Mouse (Mus musculus) forebrain, embryonic 14.5 days (tissue): ENCODE data around the gene Notum. TPM values are rescaled to one million over a fixed set of nuclear protein-coding genes. Genes with fewer than 3 reads are reported as not detected.

Experiments
- ATAC-seq: fragments of 200-750 bp; cut with Nextera tagmentation; 2 replicates; pipeline ENCODE4 v1.8.0; 2017; ENCODE audit warnings: mild to moderate bottlenecking, moderate library complexity
- DNase-seq: peaks from one replicate; pipeline ENCODE4 v3.0.0-alpha.2; 2015; ENCODE audit warnings: low spot score
- H3K27ac ChIP-seq: fragments of 300-500 bp; sonication (generic); 2 replicates; pipeline ENCODE4 v1.5.1; 2014; ENCODE audit warnings: low read depth, mild to moderate bottlenecking, control low read depth, low read length, moderate library complexity
- H3K27me3 ChIP-seq: fragments of 300-500 bp; sonication (generic); replicated peaks from 2 replicates; pipeline ENCODE4 v1.6.1; 2014; ENCODE audit warnings: low read length, control low read depth, mixed read lengths; ENCODE audit not compliant: control insufficient read depth, insufficient read depth
- H3K36me3 ChIP-seq: fragments of 300-500 bp; sonication (generic); 2 replicates; pipeline ENCODE4 v1.6.1; 2014; ENCODE audit warnings: low read length, control low read depth; ENCODE audit not compliant: control insufficient read depth, insufficient read depth
- H3K4me1 ChIP-seq: fragments of 300-500 bp; sonication (generic); 2 replicates; pipeline ENCODE4 v1.6.1; 2014; ENCODE audit warnings: antibody characterized with exemption, low read length, control low read depth; ENCODE audit not compliant: control insufficient read depth, insufficient read depth
- H3K4me2 ChIP-seq: fragments of 300-500 bp; sonication (generic); 2 replicates; pipeline ENCODE4 v1.6.1; 2014; ENCODE audit warnings: mild to moderate bottlenecking, control low read depth, low read length
- H3K4me3 ChIP-seq: fragments of 300-500 bp; sonication (generic); 2 replicates; pipeline ENCODE4 v1.5.1; 2014; ENCODE audit warnings: low read depth, low read length, control low read depth
- H3K9ac ChIP-seq: fragments of 300-500 bp; sonication (generic); 2 replicates; pipeline ENCODE4 v1.6.1; 2014; ENCODE audit warnings: mild to moderate bottlenecking, low read length, control low read depth, moderate library complexity
- H3K9me3 ChIP-seq: fragments of 300-500 bp; sonication (generic); replicated peaks from 2 replicates; pipeline ENCODE4 v1.6.1; 2016; ENCODE audit warnings: low read length, control low read depth, mixed read lengths; ENCODE audit not compliant: control insufficient read depth
- WGBS: fragments of 180-500 bp; shearing (Covaris S2); extraction: QIAGEN DNeasy Blood & Tissue Kit; methylation state at CpG from one replicate; pipeline ENCODE4 v1.1.7; 2014; 5-methylcytosine and 5-hydroxymethylcytosine counted together
- microRNA-seq: library from miRNA; unstranded; fragments of <30 nt; microRNA quantifications from one replicate; pipeline ENCODE4, GENCODE M21; 2016
- polyA plus RNA-seq: library from polyadenylated mRNA; unstranded; fragments of >200 nt; fragmentation: Nextera tagmentation; extraction: Ambion mirVana; gene quantifications from 2 replicates; pipeline ENCODE4 v1.2.1, GENCODE M21; 2014

Gene Notum
- polyA plus RNA-seq, 1 experiment from 2014 or later, result 0.36 TPM

DNA sequence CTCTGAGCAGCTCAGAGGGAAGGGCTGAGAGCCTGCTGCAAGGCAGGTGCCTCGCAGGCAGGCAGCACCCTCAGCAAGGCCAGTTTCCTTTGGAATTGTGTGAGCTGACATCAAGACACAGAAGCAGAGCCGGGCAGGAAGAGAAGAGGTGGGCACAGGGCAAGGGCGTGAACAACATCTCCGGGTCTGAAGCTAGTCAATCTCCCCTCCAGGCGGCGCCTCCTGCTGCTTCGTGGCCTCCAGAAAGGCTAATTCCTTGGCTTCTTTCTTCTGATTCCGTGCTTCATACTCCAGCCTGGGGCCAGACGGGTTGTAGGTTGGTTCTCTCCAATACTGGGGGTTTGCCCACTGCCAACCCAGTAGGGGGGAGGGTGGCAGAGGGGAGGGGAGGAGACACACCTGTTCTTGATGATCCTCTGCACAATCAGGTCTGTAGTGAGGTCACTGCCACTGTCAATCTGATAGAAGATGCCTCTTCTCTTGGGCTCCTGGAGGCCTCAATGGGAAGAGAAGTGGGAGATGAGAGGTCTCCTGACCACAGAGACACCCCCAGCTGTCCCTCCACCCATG, 50.4 kb downstream of the Notum start:
- no peak for DNase-seq
- Histone ChIP-seq H3K4me2 (no peak overlapping the region), H3K9me3 (no peaks in the 10 kb centered on the region), H3K9ac (no peak overlapping the region), H3K36me3 (peaks cover 66% of the 10 kb centered on the region), H3K4me1 (peaks cover 4% of the 10 kb centered on the region; the same call in 1 of the 2 replicates), H3K4me3 (no peak overlapping the region), H3K27me3 (0 out of 2 replicates have a peak, but pooled peaks cover 9% of the 10 kb centered on the region), H3K27ac (no peak overlapping the region)
- ATAC-seq, result no peak
- WGBS, result 83% methylated on average over 9 of the region's 9 CpGs

DNA sequence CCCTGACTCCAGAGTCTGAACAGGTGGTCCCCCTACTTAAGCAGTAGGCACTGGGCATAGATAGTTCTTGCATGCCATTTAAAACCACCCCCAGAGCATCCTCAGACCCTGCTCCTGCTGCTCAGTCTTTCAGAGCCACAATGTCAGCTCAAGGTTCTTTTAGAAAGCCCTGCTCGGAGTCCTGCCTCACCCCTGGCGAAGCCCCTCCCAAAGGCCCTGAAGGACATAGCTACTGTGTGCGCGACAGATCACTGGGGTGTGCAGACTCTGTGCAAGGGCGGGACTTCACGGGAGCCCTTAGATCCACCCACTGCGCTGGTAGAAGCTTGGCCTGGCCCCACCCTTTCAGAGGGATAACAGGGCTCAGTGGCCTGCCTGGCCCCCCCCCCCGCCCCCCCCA, 51.7 kb downstream of the Notum start:
- DNase-seq, result no peak
- Histone ChIP-seq H3K36me3 (peaks cover 74% of the 10 kb centered on the region), H3K4me3 (no peak overlapping the region), H3K27me3 (0 out of 2 replicates have a peak, but pooled peaks cover 9% of the 10 kb centered on the region), H3K9me3 (no peaks in the 10 kb centered on the region), H3K27ac (no peak overlapping the region), H3K4me1 (peaks cover 4% of the 10 kb centered on the region; the same call in 1 of the 2 replicates), H3K9ac (no peak overlapping the region), H3K4me2 (no peak overlapping the region)
- no peak for ATAC-seq
- 28% methylated on average over 8 of the region's 8 CpGs for WGBS

DNA sequence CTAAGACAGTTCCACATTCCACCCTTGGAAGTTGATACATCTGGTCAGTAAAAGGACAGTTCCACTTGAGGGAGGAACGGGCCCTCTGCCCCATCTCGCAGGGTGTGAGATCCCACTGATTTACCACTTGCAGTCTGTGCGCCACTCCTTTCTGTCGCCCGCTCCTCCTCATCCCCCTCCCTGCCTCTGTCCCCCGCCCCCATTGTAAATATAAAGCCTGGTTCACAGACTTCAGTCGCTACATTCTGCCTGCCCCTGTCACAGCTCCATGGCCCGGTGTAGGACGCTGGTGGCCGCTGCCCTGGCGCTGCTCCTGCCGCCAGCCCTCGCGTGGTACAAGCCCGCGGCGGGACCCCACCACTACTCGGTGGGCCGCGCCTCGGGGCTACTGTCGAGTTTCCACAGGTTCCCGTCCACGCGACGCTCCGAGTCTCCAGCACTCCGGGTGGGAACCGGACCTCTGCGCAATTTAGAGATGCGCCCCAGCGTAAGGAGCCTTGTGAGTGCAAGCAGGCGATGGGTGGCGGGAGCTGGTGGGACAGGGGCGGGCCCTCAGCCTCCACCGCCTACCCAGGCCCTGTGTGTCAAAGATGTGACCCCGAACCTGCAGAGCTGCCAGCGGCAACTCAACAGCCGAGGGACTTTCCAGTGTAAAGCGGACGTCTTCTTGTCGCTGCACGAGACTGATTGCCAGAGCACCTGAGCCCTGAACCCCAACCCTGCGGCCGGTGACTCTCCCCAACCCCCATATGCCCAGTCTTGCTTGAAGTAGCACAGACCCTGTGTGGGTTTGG, 52.5 kb downstream of the Notum start, which contains the start of gene Npb:
Npb (plus strand) TSS at position 237 of the 794 bp plus-strand sequence.
- Histone ChIP-seq H3K36me3 (peaks cover 76% of the 10 kb centered on the region), H3K9ac (peak within 1 kb of the TSS; percentile 37), H3K27me3 (0 out of 2 replicates have a peak, but pooled peaks cover 9% of the 10 kb centered on the region), H3K27ac (no peak within 1 kb of the TSS), H3K9me3 (no peaks in the 10 kb centered on the region), H3K4me1 (peaks cover 4% of the 10 kb centered on the region; the same call in 1 of the 2 replicates), H3K4me3 (0 out of 2 replicates have a peak within 1 kb of the TSS, but pooled peaks have one; percentile 9), H3K4me2 (peak within 1 kb of the TSS; percentile 35)
- no peak for DNase-seq
- ATAC-seq, result no peak
- WGBS, result 8% methylated on average over 45 of the region's 45 CpGs

DNA sequence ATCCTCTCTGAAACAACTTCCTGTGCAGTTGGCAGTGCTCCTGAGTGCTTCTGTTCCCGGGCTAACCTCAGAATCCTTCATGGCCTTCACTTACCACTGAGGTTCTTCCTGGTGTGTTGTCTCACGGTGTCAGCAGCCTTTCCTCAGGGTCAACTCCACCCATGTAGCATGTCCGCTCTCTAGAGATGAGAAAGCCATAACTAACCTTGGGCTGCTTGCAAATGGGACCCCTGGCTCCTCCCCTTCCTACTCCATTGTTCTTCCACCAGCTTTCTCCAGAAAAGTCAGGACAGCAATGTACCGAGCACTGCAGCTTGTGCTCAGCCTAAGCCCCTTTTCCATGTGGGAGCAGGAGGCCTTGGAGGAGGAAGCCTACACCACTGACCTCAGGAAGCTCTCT, 54.2 kb downstream of the Notum start:
- peaks cover 73% of the 10 kb centered on the region for H3K36me3 ChIP-seq
- H3K4me1 ChIP-seq, result peaks cover 4% of the 10 kb centered on the region; the same call in 1 of the 2 replicates
- no peaks in the 10 kb centered on the region for H3K9me3 ChIP-seq
- DNase-seq (no peak), ATAC-seq (no peak)
- no peak overlapping the region for H3K27ac ChIP-seq
- no peak overlapping the region for H3K4me3 ChIP-seq
- 0 out of 2 replicates have a peak, but pooled peaks cover 9% of the 10 kb centered on the region for H3K27me3 ChIP-seq
- H3K9ac ChIP-seq, result no peak overlapping the region
- no peak overlapping the region for H3K4me2 ChIP-seq
- 77% methylated on average over 4 of the region's 4 CpGs for WGBS

DNA sequence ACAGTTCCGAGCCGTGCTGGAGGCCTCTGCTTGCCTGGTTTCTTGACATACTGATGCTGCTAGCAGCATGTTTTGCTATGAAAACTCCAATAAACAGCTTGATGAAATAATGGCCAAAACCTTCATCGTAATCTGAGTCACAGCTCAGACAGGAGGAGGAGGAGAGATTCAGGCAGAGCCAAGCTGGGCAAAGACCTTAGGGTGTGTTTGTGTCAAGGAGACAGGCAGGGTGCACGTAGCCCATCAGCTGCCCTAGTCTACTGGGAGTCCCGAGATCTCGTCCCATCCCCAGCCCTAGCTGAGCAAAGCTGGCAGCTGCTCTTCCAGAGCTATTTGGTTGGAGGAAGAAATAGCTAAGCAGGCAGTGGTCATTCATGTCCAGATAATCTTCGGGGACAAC, 55.3 kb downstream of the Notum start:
- no peak overlapping the region for H3K4me3 ChIP-seq
- no peak overlapping the region for H3K27ac ChIP-seq
- peaks cover 67% of the 10 kb centered on the region for H3K36me3 ChIP-seq
- peaks cover 4% of the 10 kb centered on the region; the same call in 1 of the 2 replicates for H3K4me1 ChIP-seq
- no peak overlapping the region for H3K9ac ChIP-seq
- H3K27me3 ChIP-seq, result 0 out of 2 replicates have a peak, but pooled peaks cover 9% of the 10 kb centered on the region
- ATAC-seq, result no peak
- WGBS, result 90% methylated on average over 7 of the region's 7 CpGs
- no peak for DNase-seq
- H3K4me2 ChIP-seq, result no peak overlapping the region
- H3K9me3 ChIP-seq, result no peaks in the 10 kb centered on the region

Small RNA genes lying within 50 kb of the gene (microRNA-seq; reads per million reads assigned to microRNA genes)
- 1.2 reads per million for gene Mir6936

Other genes starting within 250 kb of the Notum start
- gene Nploc4, start 223.5 kb downstream of the Notum start, polyA plus RNA-seq, result 29.9 and 30.8 TPM in 2 replicates
- gene Tspan10, start 218.5 kb downstream of the Notum start, polyA plus RNA-seq, result not detected in 2 replicates
- gene Pde6g, start 207.7 kb downstream of the Notum start, polyA plus RNA-seq, result not detected in 2 replicates
- 11.6 and 15.3 TPM in 2 replicates for gene Oxld1, start 203.1 kb downstream of the Notum start, polyA plus RNA-seq
- gene Ccdc137, start 203.1 kb downstream of the Notum start, polyA plus RNA-seq, result 18.6 and 18.8 TPM in 2 replicates
- gene Arl16, start 193.6 kb downstream of the Notum start, polyA plus RNA-seq, result 37.4 and 43.9 TPM in 2 replicates
- gene Mrpl12, start 176.6 kb downstream of the Notum start, polyA plus RNA-seq, result 143 and 155 TPM in 2 replicates
- gene Slc25a10, start 169.3 kb downstream of the Notum start, polyA plus RNA-seq, result 29.7 and 31.6 TPM in 2 replicates
- 0.14 TPM in 1 of 2 replicates, not detected in the other for gene Gcgr, start 130.5 kb downstream of the Notum start, polyA plus RNA-seq
- gene Mcrip1, start 111.4 kb downstream of the Notum start, polyA plus RNA-seq, result 291 and 313 TPM in 2 replicates
- gene Ppp1r27, start 110.0 kb downstream of the Notum start, polyA plus RNA-seq, result not detected in 2 replicates
- gene P4hb, start 87.9 kb downstream of the Notum start, polyA plus RNA-seq, result 325 and 332 TPM in 2 replicates
- 449 and 481 TPM in 2 replicates for gene Arhgdia, start 79.6 kb downstream of the Notum start, polyA plus RNA-seq
- 318 and 352 TPM in 2 replicates for gene Alyref, start 62.8 kb downstream of the Notum start, polyA plus RNA-seq
- 237 and 281 TPM in 2 replicates for gene Anapc11, start 62.8 kb downstream of the Notum start, polyA plus RNA-seq
- 0.46 and 0.98 TPM in 2 replicates for gene Npb, start 52.7 kb downstream of the Notum start, polyA plus RNA-seq
- gene Pcyt2, start 43.2 kb downstream of the Notum start, polyA plus RNA-seq, result 113 and 134 TPM in 2 replicates
- gene Sirt7, start 35.9 kb downstream of the Notum start, polyA plus RNA-seq, result 30.4 and 40.8 TPM in 2 replicates
- 20.0 and 23.6 TPM in 2 replicates for gene Mafg, start 27.6 kb downstream of the Notum start, polyA plus RNA-seq
- gene Pycr1, start 17.4 kb downstream of the Notum start, polyA plus RNA-seq, result 33.6 and 33.9 TPM in 2 replicates
- 0.38 and 0.48 TPM in 2 replicates for gene Myadml2, start 13.0 kb downstream of the Notum start, polyA plus RNA-seq
- gene Aspscr1, start 11.8 kb upstream of the Notum start, polyA plus RNA-seq, result 129 TPM in 2 replicates
- 108 and 140 TPM in 2 replicates for gene Cenpx, start 52.6 kb upstream of the Notum start, polyA plus RNA-seq
- 39.0 and 59.5 TPM in 2 replicates for gene Lrrc45, start 52.8 kb upstream of the Notum start, polyA plus RNA-seq
- gene Rac3, start 60.3 kb upstream of the Notum start, polyA plus RNA-seq, result 110 and 119 TPM in 2 replicates
- gene Dcxr, start 66.1 kb upstream of the Notum start, polyA plus RNA-seq, result 11.2 and 13.7 TPM in 2 replicates
- gene Cbr2, start 70.9 kb upstream of the Notum start, polyA plus RNA-seq, result 0.98 and 1.1 TPM in 2 replicates
- gene Hmga1b, start 101.6 kb upstream of the Notum start, polyA plus RNA-seq, result 3.8 and 3.9 TPM in 2 replicates
- 39.4 and 64.8 TPM in 2 replicates for gene Rfng, start 123.0 kb upstream of the Notum start, polyA plus RNA-seq
- gene Gps1, start 123.1 kb upstream of the Notum start, polyA plus RNA-seq, result 348 and 350 TPM in 2 replicates
- gene Dus1l, start 135.2 kb upstream of the Notum start, polyA plus RNA-seq, result 53.5 and 58.6 TPM in 2 replicates
- 84.2 and 102 TPM in 2 replicates for gene Fasn, start 163.4 kb upstream of the Notum start, polyA plus RNA-seq